Comparison of ENCODE assay signal across 10 mouse cellular contexts in the genomic region with DNA sequence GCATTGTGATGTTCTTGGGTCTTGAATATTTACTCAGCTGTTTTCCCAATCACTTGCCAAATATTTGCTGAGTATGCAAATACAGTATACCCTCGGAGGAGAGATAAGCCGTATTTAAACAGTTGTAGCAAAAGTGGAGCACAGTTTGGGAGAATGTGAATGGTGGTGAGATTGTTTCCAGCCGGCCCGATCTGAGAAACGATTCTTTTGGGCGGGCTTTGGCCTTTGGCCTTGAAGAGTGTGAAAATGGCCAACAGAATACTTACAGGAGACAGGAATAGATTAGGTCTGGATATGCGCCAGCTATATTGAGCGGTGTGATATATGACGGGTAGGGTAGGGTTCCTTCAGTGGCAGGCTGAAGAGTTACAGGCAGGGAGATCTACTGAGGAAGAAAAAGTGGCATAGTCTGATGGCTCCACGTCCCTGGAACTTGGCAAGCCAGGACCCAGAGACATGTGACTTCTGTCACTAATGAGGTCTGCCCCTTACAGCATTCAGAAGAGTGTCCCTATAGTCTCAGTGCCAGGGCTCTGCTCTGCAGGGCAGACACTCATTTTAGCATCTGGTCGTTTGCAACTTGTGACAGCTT.
DNase-seq lines count a peak whose midpoint lies in the region; ATAC-seq and TF ChIP-seq lines count a peak whose summit lies in the region.
"Had no signal": no experiment of that assay in that cellular context is flagged by ENCODE, and none has a peak within 500 bp of the region (broad histone marks: within the 10 kb centered on the region; RNA-seq: fewer than 3 reads in every experiment).

No protein-coding gene starts in this region.

- DNase-seq in liver, embryonic 13.5 days, result no peak
- DNase-seq in left cerebral cortex, adult 2 months (ENCODE audit: extremely low spot score in 1 of 2, low spot score in 2 of 2), result no peak
- DNase-seq in urinary bladder, postnatal 36 days (ENCODE audit: low spot score in 2 of 2), result no peak
- DNase-seq: cerebellum, adult 2 months; spleen, adult 18-20 months had no signal

- no peaks in the 10 kb centered on the region for H3K36me3 ChIP-seq in forebrain, embryonic 13.5 days (ENCODE audit: poor library complexity, severe bottlenecking)
- no peaks in the 10 kb centered on the region for H3K36me3 ChIP-seq in forebrain, embryonic 12.5 days (replicated peaks)
- H3K36me3 ChIP-seq in liver, embryonic 13.5 days, result no peaks in the 10 kb centered on the region
- H3K36me3 ChIP-seq in liver, embryonic 12.5 days, result no peaks in the 10 kb centered on the region
- H3K36me3 ChIP-seq in intestine, embryonic 16.5 days (ENCODE audit: control insufficient read depth, insufficient read depth, low read length), result no peaks in the 10 kb centered on the region
- H3K36me3 ChIP-seq in neural tube, embryonic 15.5 days, result no peaks in the 10 kb centered on the region

- no peak overlapping the region for H3K4me3 ChIP-seq in forebrain, embryonic 13.5 days
- H3K4me3 ChIP-seq in forebrain, embryonic 12.5 days (replicated peaks), result no peak overlapping the region
- no peak overlapping the region for H3K4me3 ChIP-seq in liver, embryonic 13.5 days (replicated peaks)
- H3K4me3 ChIP-seq in liver, embryonic 12.5 days, result no peak overlapping the region
- H3K4me3 ChIP-seq in intestine, embryonic 16.5 days (ENCODE audit: low read length), result no peak overlapping the region
- H3K4me3 ChIP-seq in neural tube, embryonic 15.5 days (replicated peaks), result no peak overlapping the region
- H3K4me3 ChIP-seq in left cerebral cortex, adult 2 months, result no peak overlapping the region

- TF ChIP-seq CTCF in left cerebral cortex, adult 2 months (IDR thresholded peaks at IDR 0.05), result no peak

- H3K27me3 ChIP-seq in forebrain, embryonic 13.5 days, result no peaks in the 10 kb centered on the region
- H3K27me3 ChIP-seq in forebrain, embryonic 12.5 days, result no peaks in the 10 kb centered on the region
- H3K27me3 ChIP-seq in liver, embryonic 13.5 days, result no peaks in the 10 kb centered on the region
- H3K27me3 ChIP-seq in liver, embryonic 12.5 days (replicated peaks), result no peaks in the 10 kb centered on the region
- H3K27me3 ChIP-seq in intestine, embryonic 16.5 days (replicated peaks; ENCODE audit: control insufficient read depth, insufficient read depth, low read length), result no peaks in the 10 kb centered on the region
- H3K27me3 ChIP-seq in neural tube, embryonic 15.5 days (replicated peaks), result no peaks in the 10 kb centered on the region

- H3K9ac ChIP-seq in forebrain, embryonic 13.5 days, result no peak overlapping the region
- no peak overlapping the region for H3K9ac ChIP-seq in forebrain, embryonic 12.5 days
- H3K9ac ChIP-seq in liver, embryonic 13.5 days, result no peak overlapping the region
- H3K9ac ChIP-seq in liver, embryonic 12.5 days, result no peak overlapping the region
- no peak overlapping the region for H3K9ac ChIP-seq in intestine, embryonic 16.5 days (ENCODE audit: low read depth, low read length)
- no peak overlapping the region for H3K9ac ChIP-seq in neural tube, embryonic 15.5 days (replicated peaks)

- H3K27ac ChIP-seq in forebrain, embryonic 13.5 days, result no peak overlapping the region
- H3K27ac ChIP-seq in forebrain, embryonic 12.5 days, result no peak overlapping the region
- H3K27ac ChIP-seq in liver, embryonic 13.5 days, result no peak overlapping the region
- no peak overlapping the region for H3K27ac ChIP-seq in liver, embryonic 12.5 days
- no peak overlapping the region for H3K27ac ChIP-seq in intestine, embryonic 16.5 days (ENCODE audit: low read length)
- H3K27ac ChIP-seq in neural tube, embryonic 15.5 days (replicated peaks), result 0 out of 2 replicates have a peak overlapping the region, but pooled peaks have one; percentile 7
- H3K27ac ChIP-seq in left cerebral cortex, adult 2 months, result no peak overlapping the region

- WGBS in forebrain, embryonic 13.5 days, result 72% methylated on average over 11 of the region's 11 CpGs
- 82% methylated on average over 11 of the region's 11 CpGs for WGBS in forebrain, embryonic 12.5 days
- WGBS in liver, embryonic 13.5 days (ENCODE audit: insufficient replicate concordance), result 63% methylated on average over 11 of the region's 11 CpGs
- WGBS in liver, embryonic 12.5 days (ENCODE audit: insufficient replicate concordance), result 64% methylated on average over 11 of the region's 11 CpGs
- 30% methylated on average over 11 of the region's 11 CpGs for WGBS in intestine, embryonic 16.5 days
- 49% methylated on average over 11 of the region's 11 CpGs for WGBS in neural tube, embryonic 15.5 days

- no peak overlapping the region for H3K4me2 ChIP-seq in forebrain, embryonic 13.5 days
- no peak overlapping the region for H3K4me2 ChIP-seq in forebrain, embryonic 12.5 days
- H3K4me2 ChIP-seq in liver, embryonic 13.5 days, result no peak overlapping the region
- no peak overlapping the region for H3K4me2 ChIP-seq in liver, embryonic 12.5 days
- no peak overlapping the region; the same call in 1 of the 2 replicates for H3K4me2 ChIP-seq in intestine, embryonic 16.5 days (ENCODE audit: low read depth, low read length)
- H3K4me2 ChIP-seq in neural tube, embryonic 15.5 days, result no peak overlapping the region

- H3K4me1 ChIP-seq in forebrain, embryonic 13.5 days, result peaks cover 25% of the 10 kb centered on the region
- 0 out of 2 replicates have a peak, but pooled peaks cover 5% of the 10 kb centered on the region for H3K4me1 ChIP-seq in forebrain, embryonic 12.5 days
- no peaks in the 10 kb centered on the region for H3K4me1 ChIP-seq in liver, embryonic 13.5 days (replicated peaks)
- no peaks in the 10 kb centered on the region for H3K4me1 ChIP-seq in liver, embryonic 12.5 days
- H3K4me1 ChIP-seq in intestine, embryonic 16.5 days (ENCODE audit: control insufficient read depth, insufficient read depth, low read length), result 0 out of 2 replicates have a peak, but pooled peaks cover 5% of the 10 kb centered on the region
- H3K4me1 ChIP-seq in neural tube, embryonic 15.5 days, result peaks cover 24% of the 10 kb centered on the region

- H3K9me3 ChIP-seq in forebrain, embryonic 13.5 days (replicated peaks), result no peaks in the 10 kb centered on the region
- no peaks in the 10 kb centered on the region for H3K9me3 ChIP-seq in forebrain, embryonic 12.5 days
- H3K9me3 ChIP-seq in liver, embryonic 13.5 days (replicated peaks), result no peaks in the 10 kb centered on the region
- H3K9me3 ChIP-seq in liver, embryonic 12.5 days (replicated peaks), result 0 out of 2 replicates have a peak, but pooled peaks cover 3% of the 10 kb centered on the region
- 0 out of 2 replicates have a peak, but pooled peaks cover 3% of the 10 kb centered on the region for H3K9me3 ChIP-seq in intestine, embryonic 16.5 days (ENCODE audit: control insufficient read depth, low read length)
- H3K9me3 ChIP-seq in neural tube, embryonic 15.5 days (replicated peaks), result no peaks in the 10 kb centered on the region

- peak; percentile 54 for ATAC-seq in forebrain, embryonic 13.5 days
- ATAC-seq in forebrain, embryonic 12.5 days (ENCODE audit: low FRiP score), result no peak
- peak; percentile 34; the same call in 1 of the 2 replicates for ATAC-seq in liver, embryonic 13.5 days (ENCODE audit: low read depth)
- no peak for ATAC-seq in liver, embryonic 12.5 days
- ATAC-seq in intestine, embryonic 16.5 days, result peak; percentile 88
- peak; percentile 46 for ATAC-seq in neural tube, embryonic 15.5 days (ENCODE audit: low FRiP score)

- intact Hi-C loops in left cerebral cortex, adult 2 months (cut with DNase I), result no loop called here

Comparison
In these comparisons a context has a peak if more than half of its experiments do, and no peak if none do; other contexts are left out.
1. ATAC-seq: peak in forebrain, embryonic 13.5 days (single experiment), liver, embryonic 13.5 days (single experiment), intestine, embryonic 16.5 days (single experiment) and neural tube, embryonic 15.5 days (single experiment); none in forebrain, embryonic 12.5 days (single experiment) and liver, embryonic 12.5 days (single experiment).